Mouse (Mus musculus): ENCODE measurements around the gene Daxx. TPM values are rescaled to one million over a fixed set of nuclear protein-coding genes. Genes with fewer than 3 reads are reported as not detected.

Daxx gene
- polyA plus RNA-seq, 1 experiment from 2014 or later: 92.2 TPM

GRCm38 (mm10) chr17:33918293-33919203, 9.3 kb downstream of the Daxx start:
- H3K27ac ChIP-seq: no peak overlapping the region
- H3K27me3 ChIP-seq (ENCODE audit: low read depth, poor library complexity, severe bottlenecking): peaks cover 7% of the 10 kb centered on the region; the same call in 1 of the 2 replicates
- no peak for DNase-seq (ENCODE audit: low spot score)
- peak overlapping the region; percentile 73 for H3K4me3 ChIP-seq
- H3K9me3 ChIP-seq (replicated peaks): no peaks in the 10 kb centered on the region
- peaks cover 47% of the 10 kb centered on the region for H3K4me1 ChIP-seq
- peaks cover 36% of the 10 kb centered on the region for H3K36me3 ChIP-seq
- 56% methylated on average over 37 of the region's 37 CpGs for WGBS

- Histone ChIP-seq H3K4me3 (peak overlapping the region; percentile 73), H3K9me3 (replicated peaks) (no peaks in the 10 kb centered on the region), H3K27ac (peak overlapping the region; percentile 79), H3K27me3 (ENCODE audit: low read depth, poor library complexity, severe bottlenecking) (peaks cover 7% of the 10 kb centered on the region; the same call in 1 of the 2 replicates), H3K4me1 (peaks cover 46% of the 10 kb centered on the region), H3K36me3 (peaks cover 26% of the 10 kb centered on the region)
- peak; percentile 62 for DNase-seq (ENCODE audit: low spot score)
- under 1% methylated on average over 52 of the region's 52 CpGs for WGBS
Observed at GRCm38 (mm10) chr17:33919351-33920281, 10.4 kb downstream of the Daxx start.

- DNase-seq (ENCODE audit: low spot score): peak; percentile 88
- peaks cover 39% of the 10 kb centered on the region for H3K4me1 ChIP-seq
- H3K4me3 ChIP-seq: peak overlapping the region; percentile 73
- H3K9me3 ChIP-seq (replicated peaks): no peaks in the 10 kb centered on the region
- WGBS: under 1% methylated on average over 36 of the region's 36 CpGs
- H3K36me3 ChIP-seq: peaks cover 19% of the 10 kb centered on the region
- peak overlapping the region; percentile 79 for H3K27ac ChIP-seq
- H3K27me3 ChIP-seq (ENCODE audit: low read depth, poor library complexity, severe bottlenecking): peaks cover 7% of the 10 kb centered on the region; the same call in 1 of the 2 replicates
Observed at GRCm38 (mm10) chr17:33920282-33921097, 11.3 kb downstream of the Daxx start.

GRCm38 (mm10) chr17:33921361-33921760, 12.1 kb downstream of the Daxx start:
- Histone ChIP-seq H3K27me3 (ENCODE audit: low read depth, poor library complexity, severe bottlenecking) (peaks cover 7% of the 10 kb centered on the region; the same call in 1 of the 2 replicates), H3K36me3 (peaks cover 26% of the 10 kb centered on the region), H3K4me1 (peaks cover 39% of the 10 kb centered on the region), H3K27ac (no peak overlapping the region), H3K9me3 (replicated peaks) (no peaks in the 10 kb centered on the region), H3K4me3 (no peak overlapping the region)
- 87% methylated on average over 7 of the region's 7 CpGs for WGBS
- DNase-seq (ENCODE audit: low spot score): no peak

- Histone ChIP-seq H3K27ac (no peak overlapping the region), H3K36me3 (peaks cover 15% of the 10 kb centered on the region), H3K27me3 (ENCODE audit: low read depth, poor library complexity, severe bottlenecking) (no peaks in the 10 kb centered on the region), H3K4me1 (peaks cover 27% of the 10 kb centered on the region), H3K4me3 (no peak overlapping the region), H3K9me3 (replicated peaks) (no peaks in the 10 kb centered on the region)
- no peak for DNase-seq (ENCODE audit: low spot score)
- WGBS: 83% methylated on average over 10 of the region's 10 CpGs
Observed at GRCm38 (mm10) chr17:33924577-33925283, 15.5 kb downstream of the Daxx start.

- Histone ChIP-seq H3K27me3 (ENCODE audit: low read depth, poor library complexity, severe bottlenecking) (no peaks in the 10 kb centered on the region), H3K9me3 (replicated peaks) (no peaks in the 10 kb centered on the region), H3K4me3 (no peak overlapping the region), H3K4me1 (peaks cover 27% of the 10 kb centered on the region), H3K36me3 (peaks cover 15% of the 10 kb centered on the region), H3K27ac (no peak overlapping the region)
- WGBS: 81% methylated on average over 21 of the region's 21 CpGs
- no peak for DNase-seq (ENCODE audit: low spot score)
Observed at GRCm38 (mm10) chr17:33925406-33926116, 16.3 kb downstream of the Daxx start.

- 76% methylated on average over 17 of the region's 17 CpGs for WGBS
- DNase-seq (ENCODE audit: low spot score): no peak
- H3K4me1 ChIP-seq: peaks cover 31% of the 10 kb centered on the region
- peaks cover 15% of the 10 kb centered on the region for H3K36me3 ChIP-seq
- no peaks in the 10 kb centered on the region for H3K9me3 ChIP-seq (replicated peaks)
- no peak overlapping the region for H3K4me3 ChIP-seq
- H3K27me3 ChIP-seq (ENCODE audit: low read depth, poor library complexity, severe bottlenecking): peaks cover 3% of the 10 kb centered on the region; the same call in 1 of the 2 replicates
- H3K27ac ChIP-seq: no peak overlapping the region
Observed at GRCm38 (mm10) chr17:33926207-33926932, 17.2 kb downstream of the Daxx start.

- H3K4me3 ChIP-seq: peak overlapping the region; percentile 77
- 65% methylated on average over 21 of the region's 21 CpGs for WGBS
Observed at GRCm38 (mm10) chr17:33928251-33928947, 19.2 kb downstream of the Daxx start.

GRCm38 (mm10) chr17:33929371-33930279, 20.4 kb downstream of the Daxx start, which contains the start of gene Rgl2:
Rgl2 (plus strand) TSS chr17:33929543.
- H3K36me3 ChIP-seq: peaks cover 44% of the 10 kb centered on the region
- DNase-seq (ENCODE audit: low spot score): peak; percentile 98
- H3K27me3 ChIP-seq (ENCODE audit: low read depth, poor library complexity, severe bottlenecking): peaks cover 5% of the 10 kb centered on the region; the same call in 1 of the 2 replicates
- peak within 1 kb of the TSS; percentile 91 for H3K27ac ChIP-seq
- no peaks in the 10 kb centered on the region for H3K9me3 ChIP-seq (replicated peaks)
- peak within 1 kb of the TSS; percentile 77 for H3K4me3 ChIP-seq
- peaks cover 34% of the 10 kb centered on the region for H3K4me1 ChIP-seq
- WGBS: under 1% methylated on average over 80 of the region's 80 CpGs

More at GRCm38 (mm10) chr17:33928251-33928947, 19.2 kb downstream of the Daxx start:
- Histone ChIP-seq H3K4me1 (peaks cover 34% of the 10 kb centered on the region), H3K27me3 (ENCODE audit: low read depth, poor library complexity, severe bottlenecking) (peaks cover 5% of the 10 kb centered on the region; the same call in 1 of the 2 replicates), H3K27ac (peak overlapping the region; percentile 91), H3K9me3 (replicated peaks) (no peaks in the 10 kb centered on the region), H3K36me3 (peaks cover 31% of the 10 kb centered on the region)
- DNase-seq (ENCODE audit: low spot score): no peak
